Mouse (Mus musculus) forebrain, embryonic 14.5 days (tissue): ENCODE measurements at regions not wholly inside any gene's neighbourhood (a gene's known extent, or its start where the extent isn't known, plus 50 kb on each side); places are given as distances from the start of the nearest gene placed in this dataset.
A peak's percentile ranks its signal among the peaks of the same experiment; 100 is the strongest.

Source experiments
- ATAC-seq: fragments of 200-750 bp; cut with Nextera tagmentation; 2 replicates; pipeline ENCODE4 v1.8.0; 2017; ENCODE audit warnings: mild to moderate bottlenecking, moderate library complexity
- DNase-seq: peaks from one replicate; pipeline ENCODE4 v3.0.0-alpha.2; 2015; ENCODE audit warnings: low spot score
- H3K27ac ChIP-seq: fragments of 300-500 bp; sonication (generic); 2 replicates; pipeline ENCODE4 v1.5.1; 2014; ENCODE audit warnings: low read depth, mild to moderate bottlenecking, control low read depth, low read length, moderate library complexity
- H3K27me3 ChIP-seq: fragments of 300-500 bp; sonication (generic); replicated peaks from 2 replicates; pipeline ENCODE4 v1.6.1; 2014; ENCODE audit warnings: low read length, control low read depth, mixed read lengths; ENCODE audit not compliant: control insufficient read depth, insufficient read depth
- H3K36me3 ChIP-seq: fragments of 300-500 bp; sonication (generic); 2 replicates; pipeline ENCODE4 v1.6.1; 2014; ENCODE audit warnings: low read length, control low read depth; ENCODE audit not compliant: control insufficient read depth, insufficient read depth
- H3K4me1 ChIP-seq: fragments of 300-500 bp; sonication (generic); 2 replicates; pipeline ENCODE4 v1.6.1; 2014; ENCODE audit warnings: antibody characterized with exemption, low read length, control low read depth; ENCODE audit not compliant: control insufficient read depth, insufficient read depth
- H3K4me2 ChIP-seq: fragments of 300-500 bp; sonication (generic); 2 replicates; pipeline ENCODE4 v1.6.1; 2014; ENCODE audit warnings: mild to moderate bottlenecking, control low read depth, low read length
- H3K4me3 ChIP-seq: fragments of 300-500 bp; sonication (generic); 2 replicates; pipeline ENCODE4 v1.5.1; 2014; ENCODE audit warnings: low read depth, low read length, control low read depth
- H3K9ac ChIP-seq: fragments of 300-500 bp; sonication (generic); 2 replicates; pipeline ENCODE4 v1.6.1; 2014; ENCODE audit warnings: mild to moderate bottlenecking, low read length, control low read depth, moderate library complexity
- H3K9me3 ChIP-seq: fragments of 300-500 bp; sonication (generic); replicated peaks from 2 replicates; pipeline ENCODE4 v1.6.1; 2016; ENCODE audit warnings: low read length, control low read depth, mixed read lengths; ENCODE audit not compliant: control insufficient read depth
- WGBS: fragments of 180-500 bp; shearing (Covaris S2); extraction: QIAGEN DNeasy Blood & Tissue Kit; methylation state at CpG from one replicate; pipeline ENCODE4 v1.1.7; 2014; 5-methylcytosine and 5-hydroxymethylcytosine counted together

- ATAC-seq (no peak), DNase-seq (peak; percentile 12)
- no peaks in the 10 kb centered on the region for H3K4me1 ChIP-seq
- no peaks in the 10 kb centered on the region for H3K36me3 ChIP-seq
- 79% methylated on average over 6 of the region's 6 CpGs for WGBS
- H3K27ac ChIP-seq: no peak overlapping the region
- no peak overlapping the region for H3K4me2 ChIP-seq
- H3K9me3 ChIP-seq: no peaks in the 10 kb centered on the region
- no peaks in the 10 kb centered on the region for H3K27me3 ChIP-seq
- no peak overlapping the region for H3K4me3 ChIP-seq
- H3K9ac ChIP-seq: no peak overlapping the region
These were observed 876.8 kb upstream of the Igfbp7 start for GRCm38 (mm10) chr5:78284456-78285199.

GRCm38 (mm10) chr5:78251491-78251890 is 843.6 kb upstream of the Igfbp7 start:
- no peaks in the 10 kb centered on the region for H3K36me3 ChIP-seq
- H3K27ac ChIP-seq: no peak overlapping the region
- no peaks in the 10 kb centered on the region for H3K9me3 ChIP-seq
- ATAC-seq (no peak), DNase-seq (no peak)
- H3K9ac ChIP-seq: no peak overlapping the region
- whole genome bisulfite sequencing: 83% methylated on average over 3 of the region's 3 CpGs
- no peaks in the 10 kb centered on the region for H3K27me3 ChIP-seq
- H3K4me3 ChIP-seq: no peak overlapping the region
- H3K4me1 ChIP-seq: no peaks in the 10 kb centered on the region
- no peak overlapping the region for H3K4me2 ChIP-seq

GRCm38 (mm10) chr5:78213696-78214095 is 805.9 kb upstream of the Igfbp7 start:
- no peak for DNase-seq
- WGBS: 89% methylated on average over 1 of the region's 1 CpGs
- Histone ChIP-seq H3K27me3 (no peaks in the 10 kb centered on the region), H3K4me2 (no peak overlapping the region), H3K36me3 (no peaks in the 10 kb centered on the region), H3K4me1 (no peaks in the 10 kb centered on the region), H3K4me3 (no peak overlapping the region), H3K9ac (no peak overlapping the region), H3K27ac (no peak overlapping the region), H3K9me3 (no peaks in the 10 kb centered on the region)
- ATAC-seq: no peak
